Mouse (Mus musculus): Measurements from ENCODE around the gene Gcsam. TPM values are rescaled to one million over a fixed set of nuclear protein-coding genes. Genes with fewer than 3 reads are reported as not detected.

Gcsam gene
- polyA plus RNA-seq, 1 experiment from 2014 or later = 0.09 TPM

GRCm38 (mm10) chr16:45624791-45625190, 14.6 kb downstream of the Gcsam start:
- no peak for ATAC-seq (ENCODE audit: low FRiP score, low read depth)
- no peaks in the 10 kb centered on the region for H3K4me1 ChIP-seq
- 87% methylated on average over 2 of the region's 2 CpGs for WGBS
- no peak overlapping the region for H3K9ac ChIP-seq (replicated peaks)
- no peaks in the 10 kb centered on the region for H3K9me3 ChIP-seq
- H3K4me3 ChIP-seq = no peak overlapping the region
- H3K4me2 ChIP-seq (replicated peaks) = no peak overlapping the region
- H3K27me3 ChIP-seq = no peaks in the 10 kb centered on the region
- no peak overlapping the region for H3K27ac ChIP-seq (replicated peaks)
- no peaks in the 10 kb centered on the region for H3K36me3 ChIP-seq

GRCm38 (mm10) chr16:45625342-45625741, 15.2 kb downstream of the Gcsam start:
- 84% methylated on average over 2 of the region's 2 CpGs for WGBS
- Histone ChIP-seq H3K27ac (replicated peaks) (no peak overlapping the region), H3K4me3 (no peak overlapping the region), H3K9me3 (no peaks in the 10 kb centered on the region), H3K9ac (replicated peaks) (no peak overlapping the region), H3K36me3 (no peaks in the 10 kb centered on the region), H3K4me2 (replicated peaks) (no peak overlapping the region), H3K27me3 (no peaks in the 10 kb centered on the region), H3K4me1 (no peaks in the 10 kb centered on the region)
- no peak for ATAC-seq (ENCODE audit: low FRiP score, low read depth)

GRCm38 (mm10) chr16:45629497-45630105, 19.4 kb downstream of the Gcsam start:
- 83% methylated on average over 8 of the region's 8 CpGs for WGBS
- H3K9ac ChIP-seq (replicated peaks) = no peak overlapping the region
- H3K4me1 ChIP-seq = no peaks in the 10 kb centered on the region
- H3K36me3 ChIP-seq = no peaks in the 10 kb centered on the region
- H3K27ac ChIP-seq (replicated peaks) = no peak overlapping the region
- no peak overlapping the region for H3K4me3 ChIP-seq
- no peaks in the 10 kb centered on the region for H3K27me3 ChIP-seq
- no peak overlapping the region for H3K4me2 ChIP-seq (replicated peaks)
- H3K9me3 ChIP-seq = no peaks in the 10 kb centered on the region
- ATAC-seq (ENCODE audit: low FRiP score, low read depth) = no peak

- no peaks in the 10 kb centered on the region for H3K9me3 ChIP-seq
- H3K4me2 ChIP-seq (replicated peaks) = no peak overlapping the region
- H3K4me1 ChIP-seq = no peaks in the 10 kb centered on the region
- no peaks in the 10 kb centered on the region for H3K36me3 ChIP-seq
- H3K4me3 ChIP-seq = no peak overlapping the region
- ATAC-seq (ENCODE audit: low FRiP score, low read depth) = peak; percentile 71; the same call in 1 of the 2 replicates
- no peaks in the 10 kb centered on the region for H3K27me3 ChIP-seq
- H3K27ac ChIP-seq (replicated peaks) = no peak overlapping the region
- WGBS = 59% methylated on average over 5 of the region's 5 CpGs
- H3K9ac ChIP-seq (replicated peaks) = no peak overlapping the region
These were observed 20.3 kb downstream of the Gcsam start for GRCm38 (mm10) chr16:45630347-45630960.

GRCm38 (mm10) chr16:45632420-45632819, 22.2 kb downstream of the Gcsam start:
- Histone ChIP-seq H3K4me3 (no peak overlapping the region), H3K9me3 (no peaks in the 10 kb centered on the region), H3K4me1 (no peaks in the 10 kb centered on the region), H3K4me2 (replicated peaks) (no peak overlapping the region), H3K36me3 (no peaks in the 10 kb centered on the region), H3K27ac (replicated peaks) (no peak overlapping the region), H3K9ac (replicated peaks) (no peak overlapping the region), H3K27me3 (no peaks in the 10 kb centered on the region)
- WGBS = 94% methylated on average over 4 of the region's 4 CpGs
- no peak for ATAC-seq (ENCODE audit: low FRiP score, low read depth)

GRCm38 (mm10) chr16:45635826-45636225, 25.6 kb downstream of the Gcsam start:
- no peak overlapping the region for H3K4me2 ChIP-seq (replicated peaks)
- no peak overlapping the region for H3K9ac ChIP-seq (replicated peaks)
- no peaks in the 10 kb centered on the region for H3K36me3 ChIP-seq
- H3K27ac ChIP-seq (replicated peaks) = no peak overlapping the region
- H3K9me3 ChIP-seq = no peaks in the 10 kb centered on the region
- 85% methylated on average over 2 of the region's 2 CpGs for WGBS
- H3K4me1 ChIP-seq = no peaks in the 10 kb centered on the region
- no peak for ATAC-seq (ENCODE audit: low FRiP score, low read depth)
- no peak overlapping the region for H3K4me3 ChIP-seq
- no peaks in the 10 kb centered on the region for H3K27me3 ChIP-seq

- no peak overlapping the region for H3K9ac ChIP-seq (replicated peaks)
- H3K36me3 ChIP-seq = no peaks in the 10 kb centered on the region
- H3K4me3 ChIP-seq = no peak overlapping the region
- no peak overlapping the region for H3K4me2 ChIP-seq (replicated peaks)
- no peak overlapping the region for H3K27ac ChIP-seq (replicated peaks)
- no peak for ATAC-seq (ENCODE audit: low FRiP score, low read depth)
- 85% methylated on average over 10 of the region's 10 CpGs for WGBS
- H3K9me3 ChIP-seq = no peaks in the 10 kb centered on the region
- H3K4me1 ChIP-seq = no peaks in the 10 kb centered on the region
- no peaks in the 10 kb centered on the region for H3K27me3 ChIP-seq
These were observed 30.0 kb downstream of the Gcsam start for GRCm38 (mm10) chr16:45640070-45640762.

GRCm38 (mm10) chr16:45641301-45641700, 31.1 kb downstream of the Gcsam start:
- ATAC-seq (ENCODE audit: low FRiP score, low read depth) = no peak
- no peaks in the 10 kb centered on the region for H3K36me3 ChIP-seq
- no peak overlapping the region for H3K9ac ChIP-seq (replicated peaks)
- no peaks in the 10 kb centered on the region for H3K9me3 ChIP-seq
- H3K4me1 ChIP-seq = no peaks in the 10 kb centered on the region
- H3K27ac ChIP-seq (replicated peaks) = no peak overlapping the region
- no peak overlapping the region for H3K4me3 ChIP-seq
- WGBS = 79% methylated on average over 3 of the region's 3 CpGs
- H3K27me3 ChIP-seq = no peaks in the 10 kb centered on the region
- no peak overlapping the region for H3K4me2 ChIP-seq (replicated peaks)

GRCm38 (mm10) chr16:45643944-45644343, 33.8 kb downstream of the Gcsam start:
- Histone ChIP-seq H3K4me1 (no peaks in the 10 kb centered on the region), H3K27me3 (no peaks in the 10 kb centered on the region), H3K9me3 (no peaks in the 10 kb centered on the region), H3K27ac (replicated peaks) (no peak overlapping the region), H3K36me3 (no peaks in the 10 kb centered on the region), H3K9ac (replicated peaks) (no peak overlapping the region), H3K4me3 (no peak overlapping the region), H3K4me2 (replicated peaks) (no peak overlapping the region)
- ATAC-seq (ENCODE audit: low FRiP score, low read depth) = no peak
- 96% methylated on average over 3 of the region's 3 CpGs for WGBS

GRCm38 (mm10) chr16:45644380-45644779, 34.2 kb downstream of the Gcsam start:
- no peak for ATAC-seq (ENCODE audit: low FRiP score, low read depth)
- Histone ChIP-seq H3K9ac (replicated peaks) (no peak overlapping the region), H3K27ac (replicated peaks) (no peak overlapping the region), H3K4me2 (replicated peaks) (no peak overlapping the region), H3K4me1 (no peaks in the 10 kb centered on the region), H3K36me3 (no peaks in the 10 kb centered on the region), H3K9me3 (no peaks in the 10 kb centered on the region), H3K27me3 (no peaks in the 10 kb centered on the region), H3K4me3 (no peak overlapping the region)
- 80% methylated on average over 6 of the region's 6 CpGs for WGBS

- H3K4me3 ChIP-seq = no peak overlapping the region
- WGBS = 67% methylated on average over 2 of the region's 2 CpGs
- H3K9ac ChIP-seq (replicated peaks) = no peak overlapping the region
- H3K27me3 ChIP-seq = peaks cover 25% of the 10 kb centered on the region
- ATAC-seq (ENCODE audit: low FRiP score, low read depth) = no peak
- H3K4me1 ChIP-seq = peaks cover 6% of the 10 kb centered on the region; the same call in 1 of the 2 replicates
- H3K4me2 ChIP-seq (replicated peaks) = no peak overlapping the region
- H3K36me3 ChIP-seq = no peaks in the 10 kb centered on the region
- H3K27ac ChIP-seq (replicated peaks) = no peak overlapping the region
- no peaks in the 10 kb centered on the region for H3K9me3 ChIP-seq
These were observed 41.3 kb downstream of the Gcsam start for GRCm38 (mm10) chr16:45651497-45651896.
